Mouse (Mus musculus) liver, postnatal 0 days (tissue): ENCODE data around the gene Aifm1. TPM values are rescaled to one million over a fixed set of nuclear protein-coding genes. Genes with fewer than 3 reads are reported as not detected.
"Not testable (repeated sequence)": the region's sequence is repeated elsewhere in the genome, so short reads cannot be mapped to it uniquely, and the experiment has no call there.

Source experiments
- ATAC-seq: fragments of 200-750 bp; cut with Nextera tagmentation; 2 replicates; pipeline ENCODE4 v1.8.0; 2017; ENCODE audit warnings: mild to moderate bottlenecking, moderate library complexity
- DNase-seq: peaks from one replicate; pipeline ENCODE4 v3.0.0-alpha.2; 2016
- H3K27ac ChIP-seq: fragments of 300-500 bp; sonication (generic); 2 replicates; pipeline ENCODE4 v1.5.1; 2014; ENCODE audit warnings: antibody characterized with exemption, moderate library complexity, mild to moderate bottlenecking, low read depth
- H3K27me3 ChIP-seq: fragments of 300-500 bp; sonication (generic); 2 replicates; pipeline ENCODE4 v1.6.1; 2014; ENCODE audit warnings: low read length, control low read depth, mixed read lengths; ENCODE audit not compliant: insufficient read depth
- H3K36me3 ChIP-seq: fragments of 300-500 bp; sonication (generic); replicated peaks from 2 replicates; pipeline ENCODE4 v1.6.1; 2014; ENCODE audit warnings: mild to moderate bottlenecking, control low read depth, low read length, moderate library complexity, mixed read lengths; ENCODE audit not compliant: insufficient read depth
- H3K4me1 ChIP-seq: fragments of 300-500 bp; sonication (generic); 2 replicates; pipeline ENCODE4 v1.6.1; 2014; ENCODE audit warnings: antibody characterized with exemption, mild to moderate bottlenecking, control low read depth; ENCODE audit not compliant: insufficient read depth
- H3K4me2 ChIP-seq: fragments of 300-500 bp; sonication (generic); 2 replicates; pipeline ENCODE4 v1.6.1; 2014; ENCODE audit warnings: low read depth, mild to moderate bottlenecking, low read length, moderate library complexity, mixed read lengths
- H3K4me3 ChIP-seq: fragments of 300-500 bp; sonication (generic); 2 replicates; pipeline ENCODE4 v1.5.1; 2014; ENCODE audit warnings: low read depth, low read length
- H3K9ac ChIP-seq: fragments of 300-500 bp; sonication (generic); replicated peaks from 2 replicates; pipeline ENCODE4 v1.6.1; 2014; ENCODE audit warnings: mild to moderate bottlenecking, moderate library complexity
- H3K9me3 ChIP-seq: fragments of 300-500 bp; sonication (generic); 2 replicates; pipeline ENCODE4 v1.6.1; 2016; ENCODE audit warnings: mild to moderate bottlenecking, control low read depth, low read length, mixed read lengths
- CTCF ChIP-seq: sonication (generic); IDR thresholded peaks from 2 replicates; pipeline ENCODE4 v1.5.1; 2016; ENCODE audit warnings: antibody characterized with exemption, low read depth
- EP300 ChIP-seq: IDR thresholded peaks from 2 replicates; pipeline ENCODE4 v1.6.1; 2016; ENCODE audit warnings: antibody characterized with exemption, low read depth, mild to moderate bottlenecking
- WGBS: fragments of 180-500 bp; shearing (Covaris S2); extraction: QIAGEN DNeasy Blood & Tissue Kit; methylation state at CpG from one replicate; pipeline ENCODE4 v1.1.7; 2014; ENCODE audit not compliant: insufficient replicate concordance; 5-methylcytosine and 5-hydroxymethylcytosine counted together
- polyA plus RNA-seq: library from polyadenylated mRNA; unstranded; fragments of >200 nt; fragmentation: Nextera tagmentation; extraction: Ambion mirVana; gene quantifications from 2 replicates; pipeline ENCODE4 v1.2.1, GENCODE M21; 2015

The Aifm1 gene
- polyA plus RNA-seq, 1 experiment from 2014 or later: 64.0 TPM

- Histone ChIP-seq H3K4me2 (no peak overlapping the region), H3K9ac (no peak overlapping the region), H3K9me3 (no peaks in the 10 kb centered on the region), H3K4me3 (no peak overlapping the region), H3K27me3 (no peaks in the 10 kb centered on the region), H3K36me3 (no peaks in the 10 kb centered on the region), H3K4me1 (no peaks in the 10 kb centered on the region; the same call in 1 of the 2 replicates), H3K27ac (no peak overlapping the region)
- 45% methylated on average over 4 of the region's 4 CpGs for WGBS
- DNase-seq (no peak), ATAC-seq (no peak)
- TF ChIP-seq EP300 (no peak), CTCF (no peak)
Observed at GRCm38 (mm10) chrX:48444677-48445076, 68.7 kb downstream of the Aifm1 start.

- H3K9me3 ChIP-seq: no peaks in the 10 kb centered on the region
- ATAC-seq (no peak), DNase-seq (no peak)
- peaks cover 8% of the 10 kb centered on the region for H3K4me1 ChIP-seq
- no peaks in the 10 kb centered on the region for H3K36me3 ChIP-seq
- 69% methylated on average over 7 of the region's 7 CpGs for WGBS
- TF ChIP-seq CTCF (no peak), EP300 (no peak)
- H3K9ac ChIP-seq: no peak overlapping the region
- no peak overlapping the region for H3K4me3 ChIP-seq
- no peak overlapping the region for H3K27ac ChIP-seq
- H3K27me3 ChIP-seq: no peaks in the 10 kb centered on the region
- no peak overlapping the region for H3K4me2 ChIP-seq
Observed at GRCm38 (mm10) chrX:48441954-48442353, 71.4 kb downstream of the Aifm1 start.

- H3K4me3 ChIP-seq: no peak overlapping the region
- H3K36me3 ChIP-seq: no peaks in the 10 kb centered on the region
- no peak overlapping the region for H3K4me2 ChIP-seq
- H3K9ac ChIP-seq: no peak overlapping the region
- H3K9me3 ChIP-seq: no peaks in the 10 kb centered on the region
- H3K4me1 ChIP-seq: peaks cover 8% of the 10 kb centered on the region
- H3K27me3 ChIP-seq: no peaks in the 10 kb centered on the region
- TF ChIP-seq EP300 (no peak), CTCF (no peak)
- no peak for ATAC-seq
- DNase-seq: no peak
- no peak overlapping the region for H3K27ac ChIP-seq
- 79% methylated on average over 6 of the region's 6 CpGs for WGBS
Observed at GRCm38 (mm10) chrX:48441548-48441947, 71.8 kb downstream of the Aifm1 start.

GRCm38 (mm10) chrX:48439036-48439435 lies 74.3 kb downstream of the Aifm1 start:
- ATAC-seq (peak; percentile 48), DNase-seq (no peak)
- Histone ChIP-seq H3K36me3 (no peaks in the 10 kb centered on the region), H3K4me2 (0 out of 2 replicates have a peak overlapping the region, but pooled peaks have one; percentile 29), H3K27ac (peak overlapping the region; percentile 34; the same call in 1 of the 2 replicates), H3K27me3 (no peaks in the 10 kb centered on the region), H3K9me3 (no peaks in the 10 kb centered on the region), H3K9ac (no peak overlapping the region), H3K4me3 (no peak overlapping the region), H3K4me1 (peaks cover 11% of the 10 kb centered on the region)
- 37% methylated on average over 4 of the region's 4 CpGs for WGBS
- TF ChIP-seq EP300 (no peak), CTCF (no peak)

GRCm38 (mm10) chrX:48436082-48436481 lies 77.3 kb downstream of the Aifm1 start:
- H3K4me2 ChIP-seq, DNase-seq, H3K9me3 ChIP-seq, H3K36me3 ChIP-seq, H3K9ac ChIP-seq, ATAC-seq, H3K4me3 ChIP-seq, H3K27me3 ChIP-seq: not testable (repeated sequence)
- peaks cover 15% of the 10 kb centered on the region for H3K4me1 ChIP-seq
- WGBS: 71% methylated on average over 6 of the region's 7 CpGs
- peak overlapping the region; percentile 29; the same call in 1 of the 2 replicates for H3K27ac ChIP-seq

- no peaks in the 10 kb centered on the region for H3K36me3 ChIP-seq
- H3K9me3 ChIP-seq: no peaks in the 10 kb centered on the region
- WGBS: 46% methylated on average over 9 of the region's 9 CpGs
- DNase-seq (no peak), ATAC-seq (peak; percentile 30; the same call in 1 of the 2 replicates)
- peak overlapping the region; percentile 13; the same call in 1 of the 2 replicates for H3K4me2 ChIP-seq
- H3K4me3 ChIP-seq: no peak overlapping the region
- peak overlapping the region; percentile 29; the same call in 1 of the 2 replicates for H3K27ac ChIP-seq
- no peak for TF ChIP-seq CTCF
- TF ChIP-seq EP300: no peak
- H3K4me1 ChIP-seq: peaks cover 15% of the 10 kb centered on the region
- no peaks in the 10 kb centered on the region for H3K27me3 ChIP-seq
- H3K9ac ChIP-seq: no peak overlapping the region
Observed at GRCm38 (mm10) chrX:48435477-48435900, 77.9 kb downstream of the Aifm1 start.

- H3K4me2 ChIP-seq: no peak overlapping the region
- no peak overlapping the region for H3K4me3 ChIP-seq
- H3K27ac ChIP-seq: peak overlapping the region; percentile 7
- no peaks in the 10 kb centered on the region for H3K9me3 ChIP-seq
- DNase-seq: no peak
- 81% methylated on average over 1 of the region's 1 CpGs for WGBS
- H3K9ac ChIP-seq: no peak overlapping the region
- peaks cover 12% of the 10 kb centered on the region for H3K4me1 ChIP-seq
- no peaks in the 10 kb centered on the region for H3K36me3 ChIP-seq
- ATAC-seq: no peak
- no peaks in the 10 kb centered on the region for H3K27me3 ChIP-seq
- TF ChIP-seq EP300 (no peak), CTCF (no peak)
Observed at GRCm38 (mm10) chrX:48434251-48434650, 79.1 kb downstream of the Aifm1 start.
